Mouse (Mus musculus): ENCODE data around the gene Ubtf.

GRCm38 (mm10) chr11:102330039-102330438, 10.5 kb upstream of the Ubtf start:
- TF ChIP-seq POLR2A (IDR thresholded peaks at IDR 0.05; ENCODE audit: borderline replicate concordance, extremely low read depth, insufficient read depth, insufficient read length, poor library complexity, severe bottlenecking) = no peak
- no peak for TF ChIP-seq CTCF (IDR thresholded peaks at IDR 0.05; ENCODE audit: borderline replicate concordance, extremely low read depth, insufficient read depth, insufficient read length)

Data from brain, embryonic 14.5 days (tissue).